In genomic region chr4:111327760-111328373, GRCm38 (mm10) we compare ENCODE assay signal across 8 mouse cellular contexts.
A peak's percentile ranks its signal among the peaks of the same experiment; 100 is the strongest.
DNase-seq lines count a peak whose midpoint lies in the region; ATAC-seq lines count a peak whose summit lies in the region.
"Had no signal": no experiment of that assay in that cellular context is flagged by ENCODE, and none has a peak within 500 bp of the region (broad histone marks: within the 10 kb centered on the region; RNA-seq: fewer than 3 reads in every experiment).

No protein-coding gene starts in this region.

- no peak overlapping the region for H3K27ac ChIP-seq in kidney, embryonic 14.5 days (ENCODE audit: low read depth, low read length)
- H3K27ac ChIP-seq in kidney, embryonic 15.5 days: no peak overlapping the region
- H3K27ac ChIP-seq: liver, embryonic 13.5 days had no signal

- WGBS in kidney, embryonic 14.5 days: 69% methylated on average over 11 of the region's 11 CpGs
- WGBS in kidney, embryonic 15.5 days: 66% methylated on average over 11 of the region's 11 CpGs

- ATAC-seq in kidney, embryonic 14.5 days (ENCODE audit: low FRiP score, low TSS enrichment): peak; percentile 20; the same call in 1 of the 2 replicates
- ATAC-seq in kidney, embryonic 15.5 days (replicated peaks; ENCODE audit: low FRiP score): no peak
- ATAC-seq in granulocyte monocyte progenitor cell, adult 5-6 weeks (replicated peaks; ENCODE audit: poor library complexity, severe bottlenecking): peak; percentile 69; the same call in 1 of the 2 replicates
- ATAC-seq in megakaryocyte, adult 5-6 weeks (ENCODE audit: poor library complexity, severe bottlenecking): no peak

- H3K36me3 ChIP-seq in kidney, embryonic 14.5 days (ENCODE audit: control insufficient read depth, insufficient read depth, low read length): no peaks in the 10 kb centered on the region
- no peaks in the 10 kb centered on the region for H3K36me3 ChIP-seq in kidney, embryonic 15.5 days
- H3K36me3 ChIP-seq: liver, embryonic 13.5 days had no signal

- H3K9me3 ChIP-seq in kidney, embryonic 14.5 days (ENCODE audit: control insufficient read depth, low read length): no peaks in the 10 kb centered on the region
- H3K9me3 ChIP-seq in kidney, embryonic 15.5 days (replicated peaks): no peaks in the 10 kb centered on the region
- H3K9me3 ChIP-seq: liver, embryonic 13.5 days had no signal

- peak; percentile 8 for DNase-seq in CD4-positive helper T cell, adult 2 months (ENCODE audit: low read depth, low spot score)
- DNase-seq in Muller cell, postnatal 12 days (ENCODE audit: inconsistent ontology term): peak; percentile 42
- peak; percentile 72 for DNase-seq in lung, postnatal 36 days
- DNase-seq: liver, embryonic 13.5 days had no signal

- H3K4me1 ChIP-seq in kidney, embryonic 14.5 days (ENCODE audit: control insufficient read depth, insufficient read depth, low read length): no peaks in the 10 kb centered on the region
- H3K4me1 ChIP-seq in kidney, embryonic 15.5 days: no peaks in the 10 kb centered on the region
- H3K4me1 ChIP-seq: liver, embryonic 13.5 days had no signal

- no peak overlapping the region for H3K9ac ChIP-seq in kidney, embryonic 14.5 days (ENCODE audit: low read depth, low read length)
- H3K9ac ChIP-seq in kidney, embryonic 15.5 days: no peak overlapping the region
- H3K9ac ChIP-seq: liver, embryonic 13.5 days had no signal

- no peak overlapping the region for H3K4me3 ChIP-seq in kidney, embryonic 14.5 days (ENCODE audit: low read length)
- H3K4me3 ChIP-seq in kidney, embryonic 15.5 days (replicated peaks): no peak overlapping the region
- H3K4me3 ChIP-seq: liver, embryonic 13.5 days had no signal

- no peak overlapping the region for H3K4me2 ChIP-seq in kidney, embryonic 14.5 days (replicated peaks; ENCODE audit: low read depth, low read length)
- no peak overlapping the region for H3K4me2 ChIP-seq in kidney, embryonic 15.5 days
- H3K4me2 ChIP-seq: liver, embryonic 13.5 days had no signal

- H3K27me3 ChIP-seq in kidney, embryonic 14.5 days (ENCODE audit: control insufficient read depth, insufficient read depth, low read length): no peaks in the 10 kb centered on the region
- H3K27me3 ChIP-seq in kidney, embryonic 15.5 days: no peaks in the 10 kb centered on the region
- H3K27me3 ChIP-seq: liver, embryonic 13.5 days had no signal

Comparison
In these comparisons a context has a peak if more than half of its experiments do, and no peak if none do; other contexts are left out.
1. ATAC-seq: peak in kidney, embryonic 14.5 days (single experiment) and granulocyte monocyte progenitor cell, adult 5-6 weeks (single experiment); none in kidney, embryonic 15.5 days (single experiment) and megakaryocyte, adult 5-6 weeks (single experiment).
2. DNase-seq: peak in every context shown above with its lines; median percentile 72 in lung, postnatal 36 days; 42 in Muller cell, postnatal 12 days; 8 in CD4-positive helper T cell, adult 2 months.